In the genomic region with DNA sequence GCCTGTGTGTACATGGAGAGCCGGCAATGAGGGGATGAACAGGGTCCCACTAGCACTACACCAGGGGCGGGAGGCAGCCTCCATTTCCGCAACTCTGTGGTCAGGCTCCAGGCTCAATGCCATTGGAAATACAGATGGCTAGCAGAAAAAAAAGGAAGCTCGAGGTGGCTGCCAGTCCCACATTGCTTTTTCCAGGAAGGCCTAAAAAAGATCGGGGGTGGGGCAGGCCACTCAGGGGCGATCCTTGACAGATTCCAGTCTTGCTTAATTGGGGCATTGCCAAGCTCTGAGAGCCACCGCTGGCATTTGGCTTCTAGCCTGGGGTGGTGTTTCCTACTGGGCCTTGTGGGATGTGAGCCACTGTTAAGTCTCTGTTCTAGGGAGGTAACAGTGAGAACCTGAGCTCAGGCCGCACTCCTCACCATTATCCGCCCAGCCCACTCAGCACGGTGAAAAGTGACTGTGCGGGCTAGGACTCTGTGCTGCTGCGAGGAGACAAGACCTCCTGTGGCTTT, we compare ENCODE assay signal across 9 mouse cellular contexts.
A peak's percentile ranks its signal among the peaks of the same experiment; 100 is the strongest.
DNase-seq lines count a peak whose midpoint lies in the region; ATAC-seq and TF ChIP-seq lines count a peak whose summit lies in the region.
"Had no signal": no experiment of that assay in that cellular context is flagged by ENCODE, and none has a peak within 500 bp of the region (broad histone marks: within the 10 kb centered on the region; RNA-seq: fewer than 3 reads in every experiment).

No protein-coding gene starts in this region.

- ATAC-seq in granulocyte monocyte progenitor cell, adult 5-6 weeks (replicated peaks; ENCODE audit: poor library complexity, severe bottlenecking), result peak; percentile 93
- no peak for ATAC-seq in intestine, embryonic 14.5 days (replicated peaks; ENCODE audit: low FRiP score, low TSS enrichment, low read depth)
- peak; percentile 83 for ATAC-seq in lung, embryonic 14.5 days (ENCODE audit: insufficient read depth)
- ATAC-seq in stomach, embryonic 15.5 days (ENCODE audit: insufficient read depth, low FRiP score, low read depth), result peak; percentile 44; the same call in 1 of the 2 replicates

- H3K9me3 ChIP-seq in intestine, embryonic 14.5 days (ENCODE audit: control insufficient read depth, low read length), result no peaks in the 10 kb centered on the region
- H3K9me3 ChIP-seq in lung, embryonic 14.5 days (ENCODE audit: low read depth, low read length), result no peaks in the 10 kb centered on the region
- H3K9me3 ChIP-seq in stomach, embryonic 15.5 days, result no peaks in the 10 kb centered on the region

- no peak overlapping the region for H3K4me2 ChIP-seq in intestine, embryonic 14.5 days (ENCODE audit: low read length)
- H3K4me2 ChIP-seq in lung, embryonic 14.5 days, result no peak overlapping the region
- no peak overlapping the region for H3K4me2 ChIP-seq in stomach, embryonic 15.5 days

- H3K9ac ChIP-seq in intestine, embryonic 14.5 days (ENCODE audit: low read length), result no peak overlapping the region
- H3K9ac ChIP-seq in lung, embryonic 14.5 days, result no peak overlapping the region
- no peak overlapping the region for H3K9ac ChIP-seq in stomach, embryonic 15.5 days

- DNase-seq in urinary bladder, postnatal 14 days (ENCODE audit: low spot score), result peak; percentile 45
- DNase-seq in urinary bladder, postnatal 25 days (ENCODE audit: low spot score), result no peak
- peak; percentile 91 for DNase-seq in cerebellum, postnatal 14 days
- no peak for DNase-seq in intestine, embryonic 14.5 days (ENCODE audit: low spot score)
- peak; percentile 81 for DNase-seq in lung, embryonic 14.5 days
- no peak for DNase-seq in thymus, postnatal 25 days

- peak overlapping the region; percentile 27; the same call in 1 of the 2 replicates for H3K27ac ChIP-seq in intestine, embryonic 14.5 days (ENCODE audit: low read depth)
- peak overlapping the region; percentile 60 for H3K27ac ChIP-seq in lung, embryonic 14.5 days (ENCODE audit: low read depth)
- H3K27ac ChIP-seq in stomach, embryonic 15.5 days, result no peak overlapping the region; the same call in 1 of the 2 replicates

- H3K27me3 ChIP-seq in intestine, embryonic 14.5 days (replicated peaks; ENCODE audit: control insufficient read depth, insufficient read depth, low read length), result no peaks in the 10 kb centered on the region
- H3K27me3 ChIP-seq in lung, embryonic 14.5 days (ENCODE audit: insufficient read depth, low read length), result no peaks in the 10 kb centered on the region
- no peaks in the 10 kb centered on the region for H3K27me3 ChIP-seq in stomach, embryonic 15.5 days (replicated peaks)

- peaks cover 9% of the 10 kb centered on the region; the same call in 1 of the 2 replicates for H3K4me1 ChIP-seq in intestine, embryonic 14.5 days (replicated peaks; ENCODE audit: control insufficient read depth, insufficient read depth, low read length)
- H3K4me1 ChIP-seq in lung, embryonic 14.5 days (ENCODE audit: insufficient read depth), result peaks cover 18% of the 10 kb centered on the region
- peaks cover 7% of the 10 kb centered on the region; the same call in 1 of the 2 replicates for H3K4me1 ChIP-seq in stomach, embryonic 15.5 days

- no peak for TF ChIP-seq CTCF in lung, embryonic 14.5 days (IDR thresholded peaks at IDR 0.05; ENCODE audit: low read depth)

- 69% methylated on average over 12 of the region's 12 CpGs for WGBS in intestine, embryonic 14.5 days
- 54% methylated on average over 12 of the region's 12 CpGs for WGBS in lung, embryonic 14.5 days
- WGBS in stomach, embryonic 15.5 days, result 68% methylated on average over 12 of the region's 12 CpGs

- no peak overlapping the region for H3K4me3 ChIP-seq in intestine, embryonic 14.5 days (ENCODE audit: low read depth, low read length)
- no peak overlapping the region for H3K4me3 ChIP-seq in lung, embryonic 14.5 days (ENCODE audit: low read depth, low read length)
- no peak overlapping the region for H3K4me3 ChIP-seq in stomach, embryonic 15.5 days (replicated peaks)
- H3K4me3 ChIP-seq: myocyte had no signal

- no peaks in the 10 kb centered on the region for H3K36me3 ChIP-seq in intestine, embryonic 14.5 days (ENCODE audit: control insufficient read depth, insufficient read depth, low read length)
- H3K36me3 ChIP-seq in lung, embryonic 14.5 days (ENCODE audit: insufficient read depth), result no peaks in the 10 kb centered on the region
- H3K36me3 ChIP-seq in stomach, embryonic 15.5 days, result no peaks in the 10 kb centered on the region

Comparison
In these comparisons a context has a peak if more than half of its experiments do, and no peak if none do; other contexts are left out.
1. DNase-seq: peak in urinary bladder, postnatal 14 days (single experiment), cerebellum, postnatal 14 days (2 of 2) and lung, embryonic 14.5 days (single experiment); none in urinary bladder, postnatal 25 days (single experiment), intestine, embryonic 14.5 days (single experiment) and thymus, postnatal 25 days (single experiment).